Mouse (Mus musculus): ENCODE results near the gene Immp1l. TPM values are rescaled to one million over a fixed set of nuclear protein-coding genes. Genes with fewer than 3 reads are reported as not detected.

The Immp1l gene
- total RNA-seq (2021) = 10 to 100 TPM; 28.2 to 33.6 TPM

- peak; percentile 90 to 93 for DNase-seq (ENCODE audit: extremely low spot score in 1 of 2, low spot score in 1 of 2)
These were observed at the start of gene Immp1l, which contains the start of gene Elp4 for GRCm38 (mm10) chr2:105903896-105904756. Gene Immp1l, plus strand, starts transcription at chr2:105904638. Gene Elp4, minus strand, starts transcription at chr2:105904564.

GRCm38 (mm10) chr2:105854740-105855139 is 49.7 kb upstream of the Immp1l start:
- peak in 1 of 2 experiments; percentile 9 for DNase-seq (ENCODE audit: extremely low spot score in 1 of 2, low spot score in 1 of 2)

GRCm38 (mm10) chr2:105873403-105873802 is 31.0 kb upstream of the Immp1l start:
- DNase-seq (ENCODE audit: extremely low spot score in 1 of 2, low spot score in 1 of 2) = no peak

- no peak for DNase-seq (ENCODE audit: extremely low spot score in 1 of 2, low spot score in 1 of 2)
These were observed 13.6 kb upstream of the Immp1l start for GRCm38 (mm10) chr2:105890816-105891215.

- DNase-seq (ENCODE audit: extremely low spot score in 1 of 2, low spot score in 1 of 2) = no peak
These were observed 314 bp downstream of the Immp1l start for GRCm38 (mm10) chr2:105904757-105905146.

- no peak for DNase-seq (ENCODE audit: extremely low spot score in 1 of 2, low spot score in 1 of 2)
These were observed 3.9 kb downstream of the Immp1l start for GRCm38 (mm10) chr2:105908351-105908750.

- DNase-seq (ENCODE audit: extremely low spot score in 1 of 2, low spot score in 1 of 2) = no peak
These were observed 6.2 kb downstream of the Immp1l start for GRCm38 (mm10) chr2:105910611-105911010.

- DNase-seq (ENCODE audit: extremely low spot score in 1 of 2, low spot score in 1 of 2) = no peak
These were observed 9.4 kb downstream of the Immp1l start for GRCm38 (mm10) chr2:105913655-105914366.

GRCm38 (mm10) chr2:105916671-105917070 is 12.2 kb downstream of the Immp1l start:
- DNase-seq (ENCODE audit: extremely low spot score in 1 of 2, low spot score in 1 of 2) = no peak

GRCm38 (mm10) chr2:105917623-105918346 is 13.3 kb downstream of the Immp1l start:
- DNase-seq (ENCODE audit: extremely low spot score in 1 of 2, low spot score in 1 of 2) = no peak

GRCm38 (mm10) chr2:105950131-105950530 is 45.7 kb downstream of the Immp1l start:
- DNase-seq (ENCODE audit: extremely low spot score in 1 of 2, low spot score in 1 of 2) = no peak

- no peak for DNase-seq (ENCODE audit: extremely low spot score in 1 of 2, low spot score in 1 of 2)
These were observed 47.0 kb downstream of the Immp1l start for GRCm38 (mm10) chr2:105951350-105951940.

- no peak for DNase-seq (ENCODE audit: extremely low spot score in 1 of 2, low spot score in 1 of 2)
These were observed 49.4 kb downstream of the Immp1l start for GRCm38 (mm10) chr2:105953862-105954261.

GRCm38 (mm10) chr2:105963447-105963846 is 59.0 kb downstream of the Immp1l start:
- no peak for DNase-seq (ENCODE audit: extremely low spot score in 1 of 2, low spot score in 1 of 2)

- no peak for DNase-seq (ENCODE audit: extremely low spot score in 1 of 2, low spot score in 1 of 2)
These were observed 69.5 kb downstream of the Immp1l start for GRCm38 (mm10) chr2:105973941-105974340.

GRCm38 (mm10) chr2:105978065-105978464 is 73.6 kb downstream of the Immp1l start:
- DNase-seq (ENCODE audit: extremely low spot score in 1 of 2, low spot score in 1 of 2) = no peak

- DNase-seq (ENCODE audit: extremely low spot score in 1 of 2, low spot score in 1 of 2) = no peak
These were observed 80.8 kb downstream of the Immp1l start for GRCm38 (mm10) chr2:105985206-105985605.

- DNase-seq (ENCODE audit: extremely low spot score in 1 of 2, low spot score in 1 of 2) = no peak
These were observed 82.7 kb downstream of the Immp1l start for GRCm38 (mm10) chr2:105987131-105987530.

GRCm38 (mm10) chr2:105987999-105988398 is 83.6 kb downstream of the Immp1l start:
- no peak for DNase-seq (ENCODE audit: extremely low spot score in 1 of 2, low spot score in 1 of 2)

Data from layer of hippocampus, postnatal 25 days (tissue).